Mouse (Mus musculus) gastrocnemius, postnatal 10 days (tissue): ENCODE data around the gene Foxl2. TPM values are rescaled to one million over a fixed set of nuclear protein-coding genes. Genes with fewer than 3 reads are reported as not detected.

ENCODE experiments used
- DNase-seq: peaks from one replicate; pipeline ENCODE4 v3.0.0; 2021; ENCODE audit warnings: mixed read lengths
- total RNA-seq, 2 experiments: library from RNA; stranded (reverse); gene quantifications; 2 replicates each; pipeline ENCODE4 v1.2.3; 2021

Foxl2 gene
- total RNA-seq, 2 experiments from 2014 or later, result not detected

DNA sequence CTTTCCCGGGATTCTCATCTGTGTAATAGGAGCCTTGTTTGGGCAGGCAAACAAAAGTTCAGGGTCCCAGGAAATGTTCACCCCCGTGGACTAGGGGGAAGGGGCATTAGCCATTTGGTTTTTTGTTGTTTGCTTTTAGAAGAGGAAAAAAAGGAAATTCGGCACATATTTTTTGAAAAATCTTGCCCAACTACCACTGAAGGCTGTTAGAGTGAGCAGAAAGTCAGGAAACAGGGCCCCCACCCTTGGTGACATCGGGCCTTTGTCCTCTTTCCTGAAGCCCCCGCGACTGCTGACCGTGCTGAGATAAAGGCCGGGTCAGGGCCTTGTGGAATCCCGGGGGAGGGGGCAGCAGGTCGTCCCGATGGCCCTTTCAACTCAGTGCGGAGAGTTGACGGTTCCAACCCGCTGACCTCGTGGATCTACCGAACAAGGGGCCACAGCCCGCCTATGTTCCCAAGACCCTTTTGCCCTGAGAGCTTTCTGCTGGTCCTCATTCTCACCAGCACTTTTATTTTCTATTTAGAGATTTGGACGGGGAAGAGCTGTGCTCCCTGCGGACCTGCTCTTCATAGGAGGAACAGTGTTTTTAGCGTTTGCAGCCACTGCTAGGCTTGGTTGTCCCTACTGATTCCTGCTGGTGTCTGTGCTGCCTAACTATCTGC, 7.5 kb downstream of the Foxl2 start:
- no peak for DNase-seq

DNA sequence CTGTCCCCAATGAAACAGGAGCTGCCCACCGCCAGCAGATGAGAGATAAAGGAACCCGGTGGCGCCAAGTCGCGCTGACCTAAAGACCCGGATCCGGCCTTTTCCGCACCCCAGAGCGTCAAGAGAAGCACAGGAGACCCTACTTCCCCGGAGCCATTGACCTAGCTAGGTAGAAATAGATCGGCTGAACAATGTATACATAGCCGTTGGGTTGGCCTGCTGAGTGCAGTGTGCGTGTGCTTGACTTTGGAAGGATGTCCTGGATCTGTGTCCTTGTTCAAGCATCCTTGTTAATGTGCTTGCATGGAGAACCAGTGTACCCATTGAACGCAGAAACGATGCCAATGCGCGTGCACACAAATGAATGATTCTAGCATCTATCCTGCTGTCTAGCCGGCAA, 8.6 kb downstream of the Foxl2 start:
- no peak for DNase-seq

DNA sequence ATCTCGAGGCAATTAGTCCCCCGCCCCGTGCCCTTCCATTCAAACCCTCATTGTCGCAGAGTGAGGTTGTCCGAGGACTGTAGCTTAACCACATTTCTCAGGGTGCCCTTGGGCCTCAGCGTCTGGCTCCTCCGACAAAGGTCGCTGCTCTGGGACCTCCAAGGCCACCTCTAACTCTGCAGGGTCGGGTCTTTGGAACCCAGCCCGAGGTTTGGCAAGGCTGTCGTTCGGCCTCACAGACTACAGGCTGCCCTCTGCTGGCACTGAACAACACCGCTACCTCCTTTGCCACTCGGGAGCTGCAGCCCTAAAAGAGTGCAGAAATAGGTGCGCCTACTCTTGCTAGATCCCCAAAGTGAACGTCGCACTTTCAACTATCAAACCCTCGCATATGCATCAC, 10.0 kb downstream of the Foxl2 start:
- DNase-seq, result no peak

DNA sequence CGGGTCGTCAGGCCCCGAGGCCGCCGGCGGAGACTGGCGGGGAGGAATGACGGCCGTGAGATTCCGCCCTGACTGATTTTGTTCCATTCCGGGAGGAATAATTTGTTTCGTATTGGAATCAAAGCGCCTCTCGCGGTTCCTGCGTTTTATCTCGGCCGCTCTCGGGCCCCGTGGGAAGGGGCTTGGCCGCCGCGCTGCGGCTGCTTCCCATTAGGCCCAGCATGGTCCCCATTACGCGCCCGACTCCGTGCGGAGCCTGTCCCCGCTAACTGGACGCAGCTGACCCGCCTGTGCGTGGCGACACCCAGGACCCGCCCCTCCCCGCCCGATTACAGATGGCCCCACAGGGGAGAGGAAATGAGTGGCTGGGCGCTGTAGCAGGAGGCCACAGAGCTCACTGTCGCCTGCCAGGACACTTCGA, 18.0 kb downstream of the Foxl2 start:
- no peak for DNase-seq

DNA sequence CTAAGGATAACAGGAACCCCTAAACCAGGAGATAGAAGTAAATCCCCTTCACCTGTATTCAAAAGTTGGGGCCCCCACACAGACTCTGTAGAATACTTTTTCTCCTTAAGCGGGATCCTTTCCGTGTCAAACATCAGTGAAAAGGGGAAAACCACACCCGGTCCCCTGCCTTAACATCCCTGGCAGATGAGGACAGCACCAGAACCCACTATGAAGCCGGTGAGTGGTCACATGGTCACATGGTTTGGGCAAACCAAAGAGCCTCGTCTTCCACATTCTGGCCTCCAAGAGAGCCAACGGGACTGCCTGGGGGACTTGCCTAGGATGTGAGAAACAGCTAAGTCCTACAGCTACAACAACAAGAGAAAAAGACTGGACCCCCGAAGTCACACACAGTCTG, 18.5 kb downstream of the Foxl2 start:
- DNase-seq, result no peak

DNA sequence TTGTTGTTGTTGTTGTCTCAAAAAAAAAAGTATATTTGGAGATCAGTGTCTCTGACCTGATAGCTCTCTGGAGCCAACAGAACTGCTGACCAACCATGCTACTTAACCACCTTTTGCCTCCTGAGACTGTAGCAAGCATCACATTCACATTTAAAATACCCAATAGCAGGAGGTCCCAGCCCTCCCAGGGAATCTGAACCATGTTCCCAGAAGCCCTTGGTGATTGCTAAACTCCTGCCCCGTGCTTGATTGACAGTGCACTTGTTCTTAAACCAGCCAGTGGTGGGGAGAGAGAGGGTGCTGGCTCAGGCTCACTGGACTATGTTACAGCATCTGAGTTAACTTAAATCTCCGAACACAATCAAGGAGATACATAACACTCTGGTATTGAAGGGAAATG, 19.8 kb downstream of the Foxl2 start:
- no peak for DNase-seq

DNA sequence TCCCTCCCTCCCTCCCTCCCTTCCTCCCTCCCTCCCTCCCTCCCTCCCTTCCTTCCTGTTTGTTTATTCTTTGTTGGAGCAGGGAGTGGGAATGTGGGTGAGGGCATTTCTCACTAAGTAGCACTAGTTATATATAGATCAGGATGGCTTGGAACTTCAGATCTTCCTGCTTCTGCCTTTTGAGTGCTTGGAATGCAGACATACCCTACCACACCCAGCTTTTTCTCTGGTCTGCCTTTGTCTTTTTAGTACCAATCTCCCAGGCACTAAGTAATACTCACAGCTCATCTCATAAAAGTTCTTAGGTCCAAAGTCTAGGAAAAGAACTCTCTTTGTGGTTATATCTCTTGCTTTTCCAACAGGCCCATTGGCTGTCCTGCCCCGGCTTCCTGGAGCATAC, 21.0 kb downstream of the Foxl2 start:
- no peak for DNase-seq

DNA sequence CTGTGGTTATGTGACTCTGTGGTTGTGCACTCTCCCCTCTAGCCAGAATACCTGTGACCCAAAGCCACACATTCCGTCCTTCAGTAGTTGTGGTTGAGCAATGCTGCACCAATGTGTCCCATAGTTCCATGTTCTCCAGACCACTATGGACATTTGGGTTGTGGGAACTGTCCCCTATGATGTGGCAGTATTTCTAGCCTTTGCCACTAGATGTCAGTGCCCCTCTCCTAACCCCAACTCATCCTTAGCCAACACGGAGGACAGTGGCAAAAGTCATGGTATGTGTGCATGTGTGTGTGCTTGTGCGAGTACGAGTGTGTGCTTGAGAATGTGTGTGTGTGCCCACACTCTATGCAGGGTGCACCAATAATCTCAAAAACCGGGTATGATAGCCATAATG, 21.4 kb downstream of the Foxl2 start:
- DNase-seq, result no peak

DNA sequence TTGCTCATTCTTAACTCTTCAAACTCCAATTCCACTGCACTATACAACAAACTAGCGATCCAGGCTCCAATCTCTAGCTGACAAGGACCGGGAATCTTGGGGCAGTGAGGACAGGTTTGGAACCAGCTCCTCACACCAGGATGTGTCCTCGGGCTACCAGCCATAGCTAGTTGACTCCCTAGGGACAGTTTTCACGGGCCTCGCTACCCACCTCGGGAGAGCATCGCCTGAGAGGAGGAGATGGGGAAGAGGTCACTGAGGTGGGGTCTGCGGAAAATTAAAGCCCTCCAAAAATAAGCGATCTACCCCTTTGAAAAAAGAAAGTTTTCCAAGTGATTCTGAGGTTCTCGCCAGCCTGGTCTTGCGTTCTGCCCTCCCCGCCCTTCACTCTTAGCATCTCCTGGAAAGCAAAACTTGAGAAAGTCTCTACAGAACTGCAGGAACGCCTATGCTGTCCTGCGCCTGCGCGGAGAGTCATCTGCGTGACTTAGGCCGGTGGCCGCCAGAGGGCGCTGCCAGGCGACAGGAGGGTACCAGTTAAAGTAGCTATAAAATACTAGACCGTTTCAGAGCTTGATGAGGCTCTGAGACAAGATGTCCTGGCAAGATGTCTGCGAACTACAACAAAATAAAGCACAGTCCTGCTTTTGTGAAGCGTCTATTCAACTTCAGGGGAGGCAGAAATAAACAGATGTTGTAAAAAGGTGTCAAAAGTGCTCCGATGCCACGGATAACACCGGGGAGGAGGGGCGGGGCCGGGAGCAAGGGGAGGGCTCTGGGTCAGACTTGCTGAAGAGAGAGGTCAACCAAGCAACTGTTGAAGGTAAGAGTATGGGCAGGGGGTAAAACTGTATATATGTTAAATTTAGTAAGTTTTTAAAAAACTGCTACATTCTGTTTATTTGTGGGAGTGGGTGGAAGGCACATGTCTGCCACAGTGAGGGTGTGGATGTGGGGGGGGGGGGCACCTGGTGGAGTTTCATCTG, 24.6 kb downstream of the Foxl2 start:
- DNase-seq, result peak; percentile 92

DNA sequence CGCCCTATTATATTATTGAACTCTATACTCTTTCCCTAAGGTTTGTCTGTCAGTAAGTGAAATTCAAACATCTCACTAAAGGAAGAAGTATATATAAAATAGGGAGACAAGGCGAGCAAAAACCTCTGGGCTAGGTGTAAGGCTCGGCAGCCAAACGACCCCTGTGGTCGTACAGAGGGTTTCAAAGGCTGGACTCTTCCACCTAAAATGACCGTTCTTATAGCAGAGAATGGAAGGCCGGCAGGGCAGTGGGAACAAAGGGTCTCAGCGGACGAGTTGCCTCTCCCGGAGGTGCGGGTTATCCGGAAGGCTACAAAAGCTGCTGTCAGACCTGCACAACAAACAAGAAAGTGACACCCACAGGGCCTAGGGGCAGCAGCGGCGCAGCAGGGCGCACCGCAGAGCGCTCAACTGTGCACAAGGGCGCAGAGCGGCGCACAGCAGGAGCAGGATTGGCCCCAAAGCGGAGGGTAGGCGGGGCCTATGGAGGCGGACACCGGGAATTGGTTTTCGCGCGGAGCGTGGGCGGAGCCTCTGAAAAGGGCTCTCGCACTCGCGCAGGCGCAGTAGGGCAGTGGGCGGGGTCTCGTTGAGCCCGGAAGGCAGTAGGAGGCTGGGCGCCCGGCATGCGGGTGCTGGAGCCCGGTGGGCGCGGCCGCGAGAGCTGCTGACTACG, 30.9 kb downstream of the Foxl2 start, which contains the start of gene Faim:
TSS of gene Faim (plus strand) at position 574 of the 676 bp plus-strand sequence.
- peak; percentile 100 for DNase-seq

DNA sequence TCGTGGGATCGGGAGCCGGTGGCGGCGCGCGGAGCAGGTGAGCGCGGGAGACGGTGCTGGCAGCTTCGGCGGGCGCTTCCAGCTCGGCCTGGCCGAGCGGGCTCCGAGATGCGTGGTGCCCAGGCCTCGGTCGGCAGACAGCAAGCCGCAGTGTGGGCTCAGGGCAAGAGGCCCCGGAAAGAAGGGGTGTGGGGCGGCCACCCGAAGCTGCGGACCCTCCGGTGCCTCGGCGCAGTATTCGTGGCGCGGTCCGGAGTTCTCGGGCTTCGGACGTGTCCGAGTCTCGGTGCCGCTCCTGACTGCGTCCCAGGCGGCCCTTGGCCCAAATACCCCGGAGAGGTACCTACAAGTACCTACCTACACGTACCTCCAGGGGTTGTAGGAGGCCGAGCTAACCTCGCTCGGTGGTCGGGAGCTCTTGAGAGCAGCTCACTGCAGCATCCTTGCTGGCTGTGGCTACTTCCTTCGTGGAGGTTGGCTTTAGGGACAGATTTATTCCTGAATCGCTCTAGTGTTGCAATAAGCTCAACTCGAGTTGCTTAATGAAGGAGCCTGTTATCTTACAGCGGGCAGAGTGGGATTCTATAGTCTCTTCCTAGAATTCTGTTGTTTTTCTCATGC, 31.5 kb downstream of the Foxl2 start:
- DNase-seq, result no peak

DNA sequence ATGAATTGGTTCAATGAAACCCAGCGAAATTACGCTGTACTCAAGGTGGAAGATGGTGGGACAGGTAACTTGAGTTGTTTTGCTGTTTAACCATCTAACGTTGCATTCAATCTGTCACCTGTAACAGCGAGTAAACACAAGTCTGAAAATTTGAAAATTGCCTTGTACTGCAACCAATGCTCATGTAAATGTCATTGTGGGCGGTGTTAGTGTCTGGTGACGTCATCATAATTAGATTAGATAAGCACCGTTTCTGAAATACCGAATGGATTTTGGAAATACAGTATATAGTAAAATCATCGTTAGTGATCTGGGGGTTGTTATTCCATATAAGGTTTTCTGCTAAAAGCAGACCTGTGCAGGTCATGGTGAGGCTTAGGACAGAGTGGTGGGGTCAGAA, 32.0 kb downstream of the Foxl2 start:
- DNase-seq, result no peak

DNA sequence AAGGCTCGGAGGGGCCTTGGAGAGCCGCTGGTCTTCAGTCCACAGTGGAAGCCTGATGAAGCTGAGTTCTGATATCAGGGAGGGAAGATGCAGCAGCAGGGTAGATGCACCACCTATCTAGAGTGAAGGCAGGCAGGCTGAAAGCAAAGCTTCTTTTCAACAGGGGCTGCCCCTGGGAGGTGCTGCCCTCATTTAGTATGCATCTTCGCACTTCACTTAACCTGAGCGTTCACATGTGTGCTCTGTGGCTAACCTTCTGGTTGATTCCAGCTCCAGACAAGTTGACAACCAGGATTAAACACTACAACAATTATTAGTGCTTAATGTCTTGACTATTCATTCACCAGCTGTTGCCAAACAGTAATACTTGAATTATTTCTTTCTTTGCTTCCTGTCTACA, 39.0 kb downstream of the Foxl2 start:
- no peak for DNase-seq

DNA sequence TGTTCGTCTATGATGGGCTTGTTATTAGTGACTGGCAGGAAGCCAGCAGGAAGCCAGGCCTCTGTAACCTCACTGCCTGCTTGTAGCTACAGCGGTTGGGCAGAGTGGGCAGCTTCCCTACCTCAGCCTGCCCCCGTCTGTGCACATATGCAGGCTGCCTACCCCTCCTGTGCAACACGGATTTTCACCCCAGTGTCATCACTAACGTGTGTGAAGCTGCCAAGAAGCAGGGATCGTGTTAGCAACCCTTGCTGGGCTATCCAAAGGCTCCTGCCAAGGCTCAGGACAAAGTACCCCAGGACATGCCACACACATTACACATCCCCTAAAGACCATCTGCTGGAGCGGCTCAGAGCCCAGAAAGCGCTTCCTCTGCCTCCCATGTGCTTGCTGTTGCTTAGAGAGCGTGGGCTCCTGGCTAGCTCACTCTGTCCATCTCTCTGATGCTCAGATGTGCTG, 44.8 kb downstream of the Foxl2 start:
- DNase-seq, result no peak

DNA sequence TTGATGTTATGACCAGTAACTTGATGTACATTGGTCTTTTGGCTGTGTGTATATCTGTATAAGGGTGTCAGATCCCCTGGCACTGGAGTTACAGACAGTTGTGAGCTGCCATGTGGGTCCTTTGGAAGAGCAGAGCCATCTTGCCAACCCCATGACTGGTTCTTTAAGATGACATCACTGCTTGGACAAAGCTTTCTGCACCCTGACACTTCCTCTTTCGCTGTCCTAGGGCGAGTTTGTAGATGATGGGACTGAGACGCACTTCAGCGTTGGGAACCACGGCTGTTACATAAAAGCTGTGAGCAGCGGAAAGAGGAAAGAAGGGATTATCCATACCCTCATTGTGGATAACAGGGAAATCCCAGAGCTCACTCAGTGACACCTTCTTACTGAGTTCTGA, 46.2 kb downstream of the Foxl2 start:
- DNase-seq, result no peak

Other genes starting within 250 kb of the Foxl2 start
- not detected for gene Prr23a1, start 112.8 kb upstream of the Foxl2 start, total RNA-seq
- not detected for gene Prr23a2, start 98.8 kb upstream of the Foxl2 start, total RNA-seq
- gene Prr23a3, start 90.5 kb upstream of the Foxl2 start, total RNA-seq, result not detected
- not detected for gene 7420426K07Rik, start 52.2 kb upstream of the Foxl2 start, total RNA-seq
- gene Faim, start 31.1 kb downstream of the Foxl2 start, total RNA-seq, result 1 to 10 TPM; 5.6 to 6.2 TPM
- gene Gm1123, start 80.4 kb downstream of the Foxl2 start, total RNA-seq, result not detected
- 1 to 10 TPM; 3.7 to 4.7 TPM for gene Pik3cb, start 185.3 kb downstream of the Foxl2 start, total RNA-seq